Mouse (Mus musculus): ENCODE measurements around the gene Gm11565. TPM values are rescaled to one million over a fixed set of nuclear protein-coding genes. Genes with fewer than 3 reads are reported as not detected.

Gm11565 gene
- total and polyA plus RNA-seq, 2 experiments from 2014 or later = not detected

DNA sequence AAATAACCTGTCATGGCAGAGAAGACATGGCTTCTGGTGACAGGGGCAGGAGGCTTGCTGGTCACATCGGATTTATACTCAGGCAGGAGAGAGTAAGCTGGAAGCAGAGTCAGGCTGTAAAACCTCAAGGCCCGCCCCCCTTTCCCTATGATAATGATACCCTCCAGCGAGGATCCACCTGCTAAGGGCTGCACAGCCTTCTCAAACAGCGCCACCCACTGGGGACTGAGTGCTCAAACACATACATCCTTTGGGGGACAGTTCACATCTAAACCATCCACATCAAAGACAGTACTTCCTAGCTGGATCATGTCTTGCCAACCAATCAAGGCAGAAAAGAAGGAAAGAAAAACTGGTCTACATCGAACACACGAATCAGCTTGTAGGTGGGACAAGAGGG, 49.7 kb downstream of the Gm11565 start:
- no peaks in the 10 kb centered on the region for H3K27me3 ChIP-seq (ENCODE audit: insufficient read depth, low read length)
- DNase-seq (no peak), ATAC-seq (no peak)
- no peak overlapping the region for H3K9ac ChIP-seq
- no peak overlapping the region for H3K4me2 ChIP-seq (ENCODE audit: low read depth)
- H3K9me3 ChIP-seq (ENCODE audit: low read length) = no peaks in the 10 kb centered on the region
- no peak for TF ChIP-seq CTCF (IDR thresholded peaks at IDR 0.05; ENCODE audit: low read depth)
- 49% methylated on average over 6 of the region's 6 CpGs for WGBS
- H3K4me3 ChIP-seq (ENCODE audit: low read depth, low read length) = no peak overlapping the region
- H3K4me1 ChIP-seq (ENCODE audit: insufficient read depth) = no peaks in the 10 kb centered on the region
- H3K36me3 ChIP-seq (ENCODE audit: insufficient read depth) = no peaks in the 10 kb centered on the region
- H3K27ac ChIP-seq (ENCODE audit: low read depth, low read length) = no peak overlapping the region

Other genes starting within 250 kb of the Gm11565 start
Only the 30 nearest of the 33 such genes appear.
- not detected in 2 replicates for gene Gm14180, start 180.5 kb upstream of the Gm11565 start, total RNA-seq (2014; rRNA removed)
- not detected in 2 replicates for gene Gm14180, start 180.5 kb upstream of the Gm11565 start, polyA plus RNA-seq (2015; fragmentation: Nextera tagmentation; extraction: Ambion mirVana)
- gene Gm11595, start 141.8 kb upstream of the Gm11565 start, total RNA-seq (2014; rRNA removed) = not detected in 2 replicates
- gene Gm11595, start 141.8 kb upstream of the Gm11565 start, polyA plus RNA-seq (2015; fragmentation: Nextera tagmentation; extraction: Ambion mirVana) = not detected in 2 replicates
- gene Krtap4-8, start 134.0 kb upstream of the Gm11565 start, total RNA-seq (2014; rRNA removed) = not detected in 2 replicates
- gene Krtap4-8, start 134.0 kb upstream of the Gm11565 start, polyA plus RNA-seq (2015; fragmentation: Nextera tagmentation; extraction: Ambion mirVana) = not detected in 2 replicates
- not detected in 2 replicates for gene Krtap4-9, start 129.6 kb upstream of the Gm11565 start, total RNA-seq (2014; rRNA removed)
- not detected in 2 replicates for gene Krtap4-9, start 129.6 kb upstream of the Gm11565 start, polyA plus RNA-seq (2015; fragmentation: Nextera tagmentation; extraction: Ambion mirVana)
- not detected in 2 replicates for gene Gm11596, start 121.3 kb upstream of the Gm11565 start, total RNA-seq (2014; rRNA removed)
- gene Gm11596, start 121.3 kb upstream of the Gm11565 start, polyA plus RNA-seq (2015; fragmentation: Nextera tagmentation; extraction: Ambion mirVana) = not detected in 2 replicates
- not detected in 2 replicates for gene Gm11569, start 115.8 kb upstream of the Gm11565 start, total RNA-seq (2014; rRNA removed)
- not detected in 2 replicates for gene Gm11569, start 115.8 kb upstream of the Gm11565 start, polyA plus RNA-seq (2015; fragmentation: Nextera tagmentation; extraction: Ambion mirVana)
- not detected in 2 replicates for gene Gm11554, start 110.3 kb upstream of the Gm11565 start, total RNA-seq (2014; rRNA removed)
- gene Gm11554, start 110.3 kb upstream of the Gm11565 start, polyA plus RNA-seq (2015; fragmentation: Nextera tagmentation; extraction: Ambion mirVana) = not detected in 2 replicates
- gene Krtap4-13, start 104.9 kb upstream of the Gm11565 start, total RNA-seq (2014; rRNA removed) = 0.33 TPM in 1 of 2 replicates, not detected in the other
- not detected in 2 replicates for gene Krtap4-13, start 104.9 kb upstream of the Gm11565 start, polyA plus RNA-seq (2015; fragmentation: Nextera tagmentation; extraction: Ambion mirVana)
- gene Gm11564, start 99.1 kb upstream of the Gm11565 start, total RNA-seq (2014; rRNA removed) = not detected in 2 replicates
- not detected in 2 replicates for gene Gm11564, start 99.1 kb upstream of the Gm11565 start, polyA plus RNA-seq (2015; fragmentation: Nextera tagmentation; extraction: Ambion mirVana)
- gene 2300003K06Rik, start 76.7 kb upstream of the Gm11565 start, total RNA-seq (2014; rRNA removed) = not detected in 2 replicates
- gene 2300003K06Rik, start 76.7 kb upstream of the Gm11565 start, polyA plus RNA-seq (2015; fragmentation: Nextera tagmentation; extraction: Ambion mirVana) = not detected in 2 replicates
- not detected in 2 replicates for gene Krtap4-16, start 63.1 kb upstream of the Gm11565 start, total RNA-seq (2014; rRNA removed)
- gene Krtap4-16, start 63.1 kb upstream of the Gm11565 start, polyA plus RNA-seq (2015; fragmentation: Nextera tagmentation; extraction: Ambion mirVana) = not detected in 2 replicates
- not detected in 2 replicates for gene Gm11568, start 56.8 kb upstream of the Gm11565 start, total RNA-seq (2014; rRNA removed)
- gene Gm11568, start 56.8 kb upstream of the Gm11565 start, polyA plus RNA-seq (2015; fragmentation: Nextera tagmentation; extraction: Ambion mirVana) = not detected in 2 replicates
- gene Gm11559, start 50.3 kb upstream of the Gm11565 start, total RNA-seq (2014; rRNA removed) = not detected in 2 replicates
- not detected in 2 replicates for gene Gm11559, start 50.3 kb upstream of the Gm11565 start, polyA plus RNA-seq (2015; fragmentation: Nextera tagmentation; extraction: Ambion mirVana)
- not detected in 2 replicates for gene Krtap9-1, start 41.4 kb upstream of the Gm11565 start, total RNA-seq (2014; rRNA removed)
- gene Krtap9-1, start 41.4 kb upstream of the Gm11565 start, polyA plus RNA-seq (2015; fragmentation: Nextera tagmentation; extraction: Ambion mirVana) = not detected in 2 replicates
- gene Gm11567, start 35.6 kb upstream of the Gm11565 start, total RNA-seq (2014; rRNA removed) = not detected in 2 replicates
- gene Gm11567, start 35.6 kb upstream of the Gm11565 start, polyA plus RNA-seq (2015; fragmentation: Nextera tagmentation; extraction: Ambion mirVana) = not detected in 2 replicates
- gene Krtap31-1, start 6.8 kb upstream of the Gm11565 start, total RNA-seq (2014; rRNA removed) = not detected in 2 replicates
- gene Krtap31-1, start 6.8 kb upstream of the Gm11565 start, polyA plus RNA-seq (2015; fragmentation: Nextera tagmentation; extraction: Ambion mirVana) = not detected in 2 replicates
- not detected in 2 replicates for gene Krtap31-2, start 21.5 kb downstream of the Gm11565 start, total RNA-seq (2014; rRNA removed)
- not detected in 2 replicates for gene Krtap31-2, start 21.5 kb downstream of the Gm11565 start, polyA plus RNA-seq (2015; fragmentation: Nextera tagmentation; extraction: Ambion mirVana)
- gene Krtap9-5, start 33.7 kb downstream of the Gm11565 start, total RNA-seq (2014; rRNA removed) = not detected in 2 replicates
- not detected in 2 replicates for gene Krtap9-5, start 33.7 kb downstream of the Gm11565 start, polyA plus RNA-seq (2015; fragmentation: Nextera tagmentation; extraction: Ambion mirVana)
- gene Krtap29-1, start 64.3 kb downstream of the Gm11565 start, total RNA-seq (2014; rRNA removed) = not detected in 2 replicates
- gene Krtap29-1, start 64.3 kb downstream of the Gm11565 start, polyA plus RNA-seq (2015; fragmentation: Nextera tagmentation; extraction: Ambion mirVana) = not detected in 2 replicates
- not detected in 2 replicates for gene Krtap16-1, start 71.8 kb downstream of the Gm11565 start, total RNA-seq (2014; rRNA removed)
- not detected in 2 replicates for gene Krtap16-1, start 71.8 kb downstream of the Gm11565 start, polyA plus RNA-seq (2015; fragmentation: Nextera tagmentation; extraction: Ambion mirVana)
- not detected in 2 replicates for gene Krtap17-1, start 79.2 kb downstream of the Gm11565 start, total RNA-seq (2014; rRNA removed)
- gene Krtap17-1, start 79.2 kb downstream of the Gm11565 start, polyA plus RNA-seq (2015; fragmentation: Nextera tagmentation; extraction: Ambion mirVana) = 0.26 and 0.98 TPM in 2 replicates
- gene Krt33a, start 101.5 kb downstream of the Gm11565 start, total RNA-seq (2014; rRNA removed) = 0.15 TPM in 1 of 2 replicates, not detected in the other
- not detected in 2 replicates for gene Krt33a, start 101.5 kb downstream of the Gm11565 start, polyA plus RNA-seq (2015; fragmentation: Nextera tagmentation; extraction: Ambion mirVana)
- gene Krt33b, start 115.1 kb downstream of the Gm11565 start, total RNA-seq (2014; rRNA removed) = not detected in 2 replicates
- not detected in 2 replicates for gene Krt33b, start 115.1 kb downstream of the Gm11565 start, polyA plus RNA-seq (2015; fragmentation: Nextera tagmentation; extraction: Ambion mirVana)
- gene Krt34, start 126.8 kb downstream of the Gm11565 start, total RNA-seq (2014; rRNA removed) = not detected in 2 replicates
- gene Krt34, start 126.8 kb downstream of the Gm11565 start, polyA plus RNA-seq (2015; fragmentation: Nextera tagmentation; extraction: Ambion mirVana) = 0.10 TPM in 1 of 2 replicates, not detected in the other
- gene Krt31, start 135.8 kb downstream of the Gm11565 start, total RNA-seq (2014; rRNA removed) = not detected in 2 replicates
- gene Krt31, start 135.8 kb downstream of the Gm11565 start, polyA plus RNA-seq (2015; fragmentation: Nextera tagmentation; extraction: Ambion mirVana) = not detected in 2 replicates
- gene Krt32, start 173.5 kb downstream of the Gm11565 start, total RNA-seq (2014; rRNA removed) = not detected in 2 replicates
- gene Krt32, start 173.5 kb downstream of the Gm11565 start, polyA plus RNA-seq (2015; fragmentation: Nextera tagmentation; extraction: Ambion mirVana) = not detected in 2 replicates
- gene Krt35, start 181.5 kb downstream of the Gm11565 start, total RNA-seq (2014; rRNA removed) = not detected in 2 replicates
- gene Krt35, start 181.5 kb downstream of the Gm11565 start, polyA plus RNA-seq (2015; fragmentation: Nextera tagmentation; extraction: Ambion mirVana) = not detected in 2 replicates
- not detected in 2 replicates for gene Krt36, start 190.9 kb downstream of the Gm11565 start, total RNA-seq (2014; rRNA removed)
- not detected in 2 replicates for gene Krt36, start 190.9 kb downstream of the Gm11565 start, polyA plus RNA-seq (2015; fragmentation: Nextera tagmentation; extraction: Ambion mirVana)
- not detected in 2 replicates for gene Krt13, start 206.8 kb downstream of the Gm11565 start, total RNA-seq (2014; rRNA removed)
- 0.31 TPM in 1 of 2 replicates, not detected in the other for gene Krt13, start 206.8 kb downstream of the Gm11565 start, polyA plus RNA-seq (2015; fragmentation: Nextera tagmentation; extraction: Ambion mirVana)
- gene Krt15, start 221.2 kb downstream of the Gm11565 start, total RNA-seq (2014; rRNA removed) = not detected in 2 replicates
- 0.17 and 0.47 TPM in 2 replicates for gene Krt15, start 221.2 kb downstream of the Gm11565 start, polyA plus RNA-seq (2015; fragmentation: Nextera tagmentation; extraction: Ambion mirVana)